Mouse (Mus musculus) stomach, embryonic 15.5 days (tissue): ENCODE data around the gene Cfap300. TPM values are rescaled to one million over a fixed set of nuclear protein-coding genes. Genes with fewer than 3 reads are reported as not detected.

Source experiments
- ATAC-seq: fragments of 200-750 bp; cut with Nextera tagmentation; 2 replicates; pipeline ENCODE4 v1.8.0; 2017; ENCODE audit warnings: low read depth, moderate number of reproducible peaks, moderate TSS enrichment; ENCODE audit not compliant: insufficient read depth, low FRiP score
- H3K27ac ChIP-seq: fragments of 300-500 bp; sonication (generic); 2 replicates; pipeline ENCODE4 v1.5.1; 2015; ENCODE audit warnings: mild to moderate bottlenecking, inconsistent platforms
- H3K27me3 ChIP-seq: fragments of 300-500 bp; sonication (generic); replicated peaks from 2 replicates; pipeline ENCODE4 v1.6.1; 2015; ENCODE audit warnings: inconsistent platforms
- H3K36me3 ChIP-seq: fragments of 300-500 bp; sonication (generic); 2 replicates; pipeline ENCODE4 v1.6.1; 2015; ENCODE audit warnings: inconsistent platforms
- H3K4me1 ChIP-seq: fragments of 300-500 bp; sonication (generic); 2 replicates; pipeline ENCODE4 v1.6.1; 2015; ENCODE audit warnings: inconsistent platforms
- H3K4me2 ChIP-seq: fragments of 300-500 bp; sonication (generic); 2 replicates; pipeline ENCODE4 v1.6.1; 2015; ENCODE audit warnings: mild to moderate bottlenecking, inconsistent platforms
- H3K4me3 ChIP-seq: fragments of 300-500 bp; sonication (generic); replicated peaks from 2 replicates; pipeline ENCODE4 v1.5.1; 2015; ENCODE audit warnings: inconsistent platforms
- H3K9ac ChIP-seq: fragments of 300-500 bp; sonication (generic); 2 replicates; pipeline ENCODE4 v1.6.1; 2015; ENCODE audit warnings: inconsistent platforms
- H3K9me3 ChIP-seq: fragments of 300-500 bp; sonication (generic); 2 replicates; pipeline ENCODE4 v1.6.1; 2016; ENCODE audit warnings: inconsistent platforms
- WGBS: fragments of 180-500 bp; shearing (Covaris S2); methylation state at CpG from one replicate; pipeline ENCODE4 v1.1.7; 2015; 5-methylcytosine and 5-hydroxymethylcytosine counted together
- polyA plus RNA-seq: library from polyadenylated mRNA; unstranded; fragments of >200 nt; fragmentation: Nextera tagmentation; extraction: Ambion mirVana; gene quantifications from 2 replicates; pipeline ENCODE4 v1.2.1, GENCODE M21; 2015

Gene Cfap300
- polyA plus RNA-seq, 1 experiment from 2014 or later, result 8.5 TPM

- Histone ChIP-seq H3K9me3 (no peaks in the 10 kb centered on the region), H3K4me1 (no peaks in the 10 kb centered on the region), H3K4me3 (no peak overlapping the region), H3K27ac (no peak overlapping the region), H3K9ac (no peak overlapping the region), H3K36me3 (no peaks in the 10 kb centered on the region), H3K27me3 (no peaks in the 10 kb centered on the region), H3K4me2 (no peak overlapping the region)
- WGBS, result 48% methylated on average over 19 of the region's 20 CpGs
- ATAC-seq, result no peak
These were observed 25.2 kb downstream of the Cfap300 start for GRCm38 (mm10) chr9:8017253-8017913.

GRCm38 (mm10) chr9:8004370-8004991 is 38.1 kb downstream of the Cfap300 start, which contains the start of gene Yap1:
TSS of gene Yap1 (minus strand) at chr9:8004596.
- Histone ChIP-seq H3K4me2 (peak within 1 kb of the TSS; percentile 58), H3K36me3 (peaks cover 8% of the 10 kb centered on the region; the same call in 1 of the 2 replicates), H3K4me1 (peaks cover 3% of the 10 kb centered on the region; the same call in 1 of the 2 replicates), H3K9me3 (no peaks in the 10 kb centered on the region), H3K27me3 (no peaks in the 10 kb centered on the region), H3K9ac (peak within 1 kb of the TSS; percentile 97), H3K4me3 (peak within 1 kb of the TSS; percentile 92), H3K27ac (peak within 1 kb of the TSS; percentile 98)
- WGBS, result under 1% methylated on average over 69 of the region's 79 CpGs
- ATAC-seq, result peak; percentile 79

GRCm38 (mm10) chr9:8003301-8004271 is 39.0 kb downstream of the Cfap300 start:
- peak; percentile 78 for ATAC-seq
- peak overlapping the region; percentile 92 for H3K4me3 ChIP-seq
- peak overlapping the region; percentile 97 for H3K9ac ChIP-seq
- WGBS, result under 1% methylated on average over 71 of the region's 82 CpGs
- peaks cover 3% of the 10 kb centered on the region; the same call in 1 of the 2 replicates for H3K4me1 ChIP-seq
- peak overlapping the region; percentile 98 for H3K27ac ChIP-seq
- peaks cover 10% of the 10 kb centered on the region; the same call in 1 of the 2 replicates for H3K36me3 ChIP-seq
- peak overlapping the region; percentile 58 for H3K4me2 ChIP-seq
- no peaks in the 10 kb centered on the region for H3K27me3 ChIP-seq
- no peaks in the 10 kb centered on the region for H3K9me3 ChIP-seq

- ATAC-seq, result no peak
- peak overlapping the region; percentile 97; the same call in 1 of the 2 replicates for H3K9ac ChIP-seq
- peak overlapping the region; percentile 92 for H3K4me3 ChIP-seq
- 2% methylated on average over 12 of the region's 12 CpGs for WGBS
- peaks cover 3% of the 10 kb centered on the region; the same call in 1 of the 2 replicates for H3K4me1 ChIP-seq
- peak overlapping the region; percentile 58 for H3K4me2 ChIP-seq
- peaks cover 13% of the 10 kb centered on the region; the same call in 1 of the 2 replicates for H3K36me3 ChIP-seq
- H3K27me3 ChIP-seq, result no peaks in the 10 kb centered on the region
- peak overlapping the region; percentile 98 for H3K27ac ChIP-seq
- H3K9me3 ChIP-seq, result no peaks in the 10 kb centered on the region
These were observed 39.8 kb downstream of the Cfap300 start for GRCm38 (mm10) chr9:8002806-8003205.

- no peak overlapping the region for H3K27ac ChIP-seq
- H3K9ac ChIP-seq, result no peak overlapping the region
- peaks cover 3% of the 10 kb centered on the region; the same call in 1 of the 2 replicates for H3K4me1 ChIP-seq
- no peak overlapping the region for H3K4me3 ChIP-seq
- H3K4me2 ChIP-seq, result peak overlapping the region; percentile 37
- no peak for ATAC-seq
- 54% methylated on average over 7 of the region's 7 CpGs for WGBS
- H3K27me3 ChIP-seq, result no peaks in the 10 kb centered on the region
- peaks cover 13% of the 10 kb centered on the region; the same call in 1 of the 2 replicates for H3K36me3 ChIP-seq
- no peaks in the 10 kb centered on the region for H3K9me3 ChIP-seq
These were observed 41.3 kb downstream of the Cfap300 start for GRCm38 (mm10) chr9:8001352-8001751.

GRCm38 (mm10) chr9:7994275-7994674 is 48.3 kb downstream of the Cfap300 start:
- Histone ChIP-seq H3K4me2 (no peak overlapping the region), H3K36me3 (peaks cover 13% of the 10 kb centered on the region), H3K27me3 (no peaks in the 10 kb centered on the region), H3K27ac (no peak overlapping the region), H3K9me3 (no peaks in the 10 kb centered on the region), H3K9ac (no peak overlapping the region), H3K4me3 (no peak overlapping the region), H3K4me1 (no peaks in the 10 kb centered on the region)
- WGBS, result 80% methylated on average over 5 of the region's 5 CpGs
- no peak for ATAC-seq

GRCm38 (mm10) chr9:7992651-7993050 is 50.0 kb downstream of the Cfap300 start:
- H3K4me2 ChIP-seq, result no peak overlapping the region
- H3K9ac ChIP-seq, result no peak overlapping the region
- H3K27ac ChIP-seq, result no peak overlapping the region
- no peaks in the 10 kb centered on the region for H3K4me1 ChIP-seq
- no peaks in the 10 kb centered on the region for H3K9me3 ChIP-seq
- H3K36me3 ChIP-seq, result peaks cover 18% of the 10 kb centered on the region
- H3K27me3 ChIP-seq, result no peaks in the 10 kb centered on the region
- ATAC-seq, result no peak
- H3K4me3 ChIP-seq, result no peak overlapping the region
- WGBS, result 69% methylated on average over 3 of the region's 3 CpGs

GRCm38 (mm10) chr9:7990897-7991296 is 51.7 kb downstream of the Cfap300 start:
- no peak for ATAC-seq
- Histone ChIP-seq H3K36me3 (peaks cover 18% of the 10 kb centered on the region), H3K4me3 (no peak overlapping the region), H3K9ac (no peak overlapping the region), H3K4me2 (no peak overlapping the region), H3K9me3 (no peaks in the 10 kb centered on the region), H3K27me3 (no peaks in the 10 kb centered on the region), H3K27ac (no peak overlapping the region), H3K4me1 (no peaks in the 10 kb centered on the region)
- WGBS, result 72% methylated on average over 4 of the region's 4 CpGs

GRCm38 (mm10) chr9:7987119-7987518 is 55.5 kb downstream of the Cfap300 start:
- Histone ChIP-seq H3K4me2 (no peak overlapping the region), H3K27ac (no peak overlapping the region), H3K9ac (no peak overlapping the region), H3K27me3 (no peaks in the 10 kb centered on the region), H3K4me3 (no peak overlapping the region), H3K36me3 (peaks cover 21% of the 10 kb centered on the region), H3K4me1 (no peaks in the 10 kb centered on the region), H3K9me3 (no peaks in the 10 kb centered on the region)
- 69% methylated on average over 5 of the region's 5 CpGs for WGBS
- no peak for ATAC-seq

GRCm38 (mm10) chr9:7984287-7984686 is 58.3 kb downstream of the Cfap300 start:
- Histone ChIP-seq H3K36me3 (peaks cover 11% of the 10 kb centered on the region), H3K27me3 (no peaks in the 10 kb centered on the region), H3K9ac (no peak overlapping the region), H3K9me3 (no peaks in the 10 kb centered on the region), H3K4me3 (no peak overlapping the region), H3K27ac (no peak overlapping the region), H3K4me2 (no peak overlapping the region), H3K4me1 (no peaks in the 10 kb centered on the region)
- 56% methylated on average over 4 of the region's 4 CpGs for WGBS
- ATAC-seq, result peak; percentile 10; the same call in 1 of the 2 replicates

- no peaks in the 10 kb centered on the region for H3K27me3 ChIP-seq
- no peaks in the 10 kb centered on the region for H3K4me1 ChIP-seq
- H3K4me2 ChIP-seq, result no peak overlapping the region
- H3K9me3 ChIP-seq, result no peaks in the 10 kb centered on the region
- H3K36me3 ChIP-seq, result peaks cover 13% of the 10 kb centered on the region
- no peak overlapping the region for H3K4me3 ChIP-seq
- no peak overlapping the region for H3K27ac ChIP-seq
- no peak overlapping the region for H3K9ac ChIP-seq
- ATAC-seq, result no peak
- 53% methylated on average over 2 of the region's 2 CpGs for WGBS
These were observed 59.0 kb downstream of the Cfap300 start for GRCm38 (mm10) chr9:7983665-7984064.
